Mouse (Mus musculus): ENCODE measurements around the gene Baz2b. TPM values are rescaled to one million over a fixed set of nuclear protein-coding genes. Genes with fewer than 3 reads are reported as not detected.

Gene Baz2b
- polyA plus RNA-seq, 1 experiment from 2014 or later: 54.8 TPM

- Histone ChIP-seq H3K4me1 (replicated peaks) (peaks cover 58% of the 10 kb centered on the region), H3K27me3 (replicated peaks) (no peaks in the 10 kb centered on the region), H3K4me3 (no peak overlapping the region), H3K9ac (no peak overlapping the region), H3K4me2 (no peak overlapping the region), H3K27ac (ENCODE audit: poor library complexity, severe bottlenecking) (peak overlapping the region; percentile 54), H3K9me3 (replicated peaks) (no peaks in the 10 kb centered on the region), H3K36me3 (no peaks in the 10 kb centered on the region)
- ATAC-seq (ENCODE audit: insufficient number of reproducible peaks, low FRiP score): no peak
- WGBS: 67% methylated on average over 9 of the region's 9 CpGs
Observed at GRCm38 (mm10) chr2:60050667-60051460, 158.8 kb downstream of the Baz2b start.

- ATAC-seq (ENCODE audit: insufficient number of reproducible peaks, low FRiP score): no peak
- WGBS: 88% methylated on average over 4 of the region's 4 CpGs
- Histone ChIP-seq H3K4me3 (no peak overlapping the region), H3K9ac (no peak overlapping the region), H3K4me1 (replicated peaks) (peaks cover 48% of the 10 kb centered on the region), H3K9me3 (replicated peaks) (no peaks in the 10 kb centered on the region), H3K4me2 (no peak overlapping the region), H3K27ac (ENCODE audit: poor library complexity, severe bottlenecking) (no peak overlapping the region), H3K27me3 (replicated peaks) (no peaks in the 10 kb centered on the region), H3K36me3 (0 out of 2 replicates have a peak, but pooled peaks cover 2% of the 10 kb centered on the region)
Observed at GRCm38 (mm10) chr2:60049889-60050288, 159.8 kb downstream of the Baz2b start.

- no peak overlapping the region for H3K4me3 ChIP-seq
- H3K27me3 ChIP-seq (replicated peaks): no peaks in the 10 kb centered on the region
- 0 out of 2 replicates have a peak, but pooled peaks cover 3% of the 10 kb centered on the region for H3K36me3 ChIP-seq
- peaks cover 43% of the 10 kb centered on the region for H3K4me1 ChIP-seq (replicated peaks)
- no peak overlapping the region for H3K4me2 ChIP-seq
- ATAC-seq (ENCODE audit: insufficient number of reproducible peaks, low FRiP score): no peak
- H3K9ac ChIP-seq: no peak overlapping the region
- H3K9me3 ChIP-seq (replicated peaks): no peaks in the 10 kb centered on the region
- 87% methylated on average over 9 of the region's 9 CpGs for WGBS
- H3K27ac ChIP-seq (ENCODE audit: poor library complexity, severe bottlenecking): no peak overlapping the region
Observed at GRCm38 (mm10) chr2:60049351-60049750, 160.3 kb downstream of the Baz2b start.

- Histone ChIP-seq H3K27ac (ENCODE audit: poor library complexity, severe bottlenecking) (0 out of 2 replicates have a peak overlapping the region, but pooled peaks have one; percentile 9), H3K4me1 (replicated peaks) (peaks cover 37% of the 10 kb centered on the region), H3K27me3 (replicated peaks) (no peaks in the 10 kb centered on the region), H3K36me3 (0 out of 2 replicates have a peak, but pooled peaks cover 3% of the 10 kb centered on the region), H3K9ac (no peak overlapping the region), H3K4me3 (no peak overlapping the region), H3K4me2 (no peak overlapping the region), H3K9me3 (replicated peaks) (no peaks in the 10 kb centered on the region)
- WGBS: 46% methylated on average over 1 of the region's 1 CpGs
- ATAC-seq (ENCODE audit: insufficient number of reproducible peaks, low FRiP score): no peak
Observed at GRCm38 (mm10) chr2:60045995-60046394, 163.6 kb downstream of the Baz2b start.

- H3K4me2 ChIP-seq: no peak overlapping the region
- H3K36me3 ChIP-seq: 0 out of 2 replicates have a peak, but pooled peaks cover 3% of the 10 kb centered on the region
- H3K4me1 ChIP-seq (replicated peaks): peaks cover 31% of the 10 kb centered on the region
- no peak overlapping the region for H3K27ac ChIP-seq (ENCODE audit: poor library complexity, severe bottlenecking)
- no peaks in the 10 kb centered on the region for H3K27me3 ChIP-seq (replicated peaks)
- ATAC-seq (ENCODE audit: insufficient number of reproducible peaks, low FRiP score): no peak
- H3K9ac ChIP-seq: no peak overlapping the region
- H3K4me3 ChIP-seq: no peak overlapping the region
- no peaks in the 10 kb centered on the region for H3K9me3 ChIP-seq (replicated peaks)
Observed at GRCm38 (mm10) chr2:60044988-60045387, 164.7 kb downstream of the Baz2b start.

- Histone ChIP-seq H3K4me3 (no peak overlapping the region), H3K27me3 (replicated peaks) (no peaks in the 10 kb centered on the region), H3K27ac (ENCODE audit: poor library complexity, severe bottlenecking) (no peak overlapping the region), H3K36me3 (0 out of 2 replicates have a peak, but pooled peaks cover 3% of the 10 kb centered on the region), H3K9ac (no peak overlapping the region), H3K4me1 (replicated peaks) (peaks cover 33% of the 10 kb centered on the region), H3K9me3 (replicated peaks) (no peaks in the 10 kb centered on the region), H3K4me2 (no peak overlapping the region)
- 62% methylated on average over 2 of the region's 2 CpGs for WGBS
- no peak for ATAC-seq (ENCODE audit: insufficient number of reproducible peaks, low FRiP score)
Observed at GRCm38 (mm10) chr2:60044540-60044939, 165.1 kb downstream of the Baz2b start.

- H3K4me2 ChIP-seq: no peak overlapping the region
- H3K4me3 ChIP-seq: no peak overlapping the region
- no peaks in the 10 kb centered on the region for H3K9me3 ChIP-seq (replicated peaks)
- WGBS: 73% methylated on average over 12 of the region's 12 CpGs
- H3K9ac ChIP-seq: no peak overlapping the region
- no peak for ATAC-seq (ENCODE audit: insufficient number of reproducible peaks, low FRiP score)
- peaks cover 36% of the 10 kb centered on the region; the same call in 1 of the 2 replicates for H3K4me1 ChIP-seq (replicated peaks)
- H3K36me3 ChIP-seq: 0 out of 2 replicates have a peak, but pooled peaks cover 3% of the 10 kb centered on the region
- H3K27ac ChIP-seq (ENCODE audit: poor library complexity, severe bottlenecking): no peak overlapping the region
- H3K27me3 ChIP-seq (replicated peaks): no peaks in the 10 kb centered on the region
Observed at GRCm38 (mm10) chr2:60042699-60043098, 166.9 kb downstream of the Baz2b start.

GRCm38 (mm10) chr2:60041485-60042274, 168.0 kb downstream of the Baz2b start:
- Histone ChIP-seq H3K4me2 (no peak overlapping the region), H3K4me3 (no peak overlapping the region), H3K36me3 (0 out of 2 replicates have a peak, but pooled peaks cover 3% of the 10 kb centered on the region), H3K27me3 (replicated peaks) (no peaks in the 10 kb centered on the region), H3K9ac (no peak overlapping the region), H3K4me1 (replicated peaks) (peaks cover 36% of the 10 kb centered on the region; the same call in 1 of the 2 replicates), H3K27ac (ENCODE audit: poor library complexity, severe bottlenecking) (no peak overlapping the region), H3K9me3 (replicated peaks) (no peaks in the 10 kb centered on the region)
- ATAC-seq (ENCODE audit: insufficient number of reproducible peaks, low FRiP score): no peak
- WGBS: 76% methylated on average over 4 of the region's 4 CpGs

GRCm38 (mm10) chr2:60040162-60040561, 169.5 kb downstream of the Baz2b start:
- Histone ChIP-seq H3K9ac (no peak overlapping the region), H3K9me3 (replicated peaks) (no peaks in the 10 kb centered on the region), H3K27me3 (replicated peaks) (no peaks in the 10 kb centered on the region), H3K4me2 (no peak overlapping the region), H3K36me3 (0 out of 2 replicates have a peak, but pooled peaks cover 3% of the 10 kb centered on the region), H3K4me1 (replicated peaks) (peaks cover 28% of the 10 kb centered on the region; the same call in 1 of the 2 replicates), H3K4me3 (no peak overlapping the region), H3K27ac (ENCODE audit: poor library complexity, severe bottlenecking) (no peak overlapping the region)
- WGBS: 83% methylated on average over 3 of the region's 3 CpGs
- ATAC-seq (ENCODE audit: insufficient number of reproducible peaks, low FRiP score): no peak

- H3K27ac ChIP-seq (ENCODE audit: poor library complexity, severe bottlenecking): peak overlapping the region; percentile 44; the same call in 1 of the 2 replicates
- H3K4me3 ChIP-seq: peak overlapping the region; percentile 43
- H3K36me3 ChIP-seq: no peaks in the 10 kb centered on the region
- H3K4me1 ChIP-seq (replicated peaks): peaks cover 20% of the 10 kb centered on the region; the same call in 1 of the 2 replicates
- ATAC-seq (ENCODE audit: insufficient number of reproducible peaks, low FRiP score): no peak
- H3K9me3 ChIP-seq (replicated peaks): no peaks in the 10 kb centered on the region
- peak overlapping the region; percentile 75 for H3K4me2 ChIP-seq
- WGBS: 22% methylated on average over 19 of the region's 19 CpGs
- no peaks in the 10 kb centered on the region for H3K27me3 ChIP-seq (replicated peaks)
- H3K9ac ChIP-seq: peak overlapping the region; percentile 57
Observed at GRCm38 (mm10) chr2:60037011-60037551, 172.6 kb downstream of the Baz2b start.

- H3K27ac ChIP-seq (ENCODE audit: poor library complexity, severe bottlenecking): no peak overlapping the region
- 78% methylated on average over 3 of the region's 3 CpGs for WGBS
- H3K4me2 ChIP-seq: no peak overlapping the region
- no peaks in the 10 kb centered on the region for H3K27me3 ChIP-seq (replicated peaks)
- no peaks in the 10 kb centered on the region for H3K9me3 ChIP-seq (replicated peaks)
- H3K36me3 ChIP-seq: no peaks in the 10 kb centered on the region
- no peak overlapping the region for H3K9ac ChIP-seq
- ATAC-seq (ENCODE audit: insufficient number of reproducible peaks, low FRiP score): no peak
- H3K4me3 ChIP-seq: no peak overlapping the region
- peaks cover 18% of the 10 kb centered on the region; the same call in 1 of the 2 replicates for H3K4me1 ChIP-seq (replicated peaks)
Observed at GRCm38 (mm10) chr2:60036361-60036760, 173.3 kb downstream of the Baz2b start.
